Mouse (Mus musculus): ENCODE measurements around the gene Gm15557. TPM values are rescaled to one million over a fixed set of nuclear protein-coding genes. Genes with fewer than 3 reads are reported as not detected.

The Gm15557 gene
- polyA plus RNA-seq, 1 experiment from 2014 or later: not detected

DNA sequence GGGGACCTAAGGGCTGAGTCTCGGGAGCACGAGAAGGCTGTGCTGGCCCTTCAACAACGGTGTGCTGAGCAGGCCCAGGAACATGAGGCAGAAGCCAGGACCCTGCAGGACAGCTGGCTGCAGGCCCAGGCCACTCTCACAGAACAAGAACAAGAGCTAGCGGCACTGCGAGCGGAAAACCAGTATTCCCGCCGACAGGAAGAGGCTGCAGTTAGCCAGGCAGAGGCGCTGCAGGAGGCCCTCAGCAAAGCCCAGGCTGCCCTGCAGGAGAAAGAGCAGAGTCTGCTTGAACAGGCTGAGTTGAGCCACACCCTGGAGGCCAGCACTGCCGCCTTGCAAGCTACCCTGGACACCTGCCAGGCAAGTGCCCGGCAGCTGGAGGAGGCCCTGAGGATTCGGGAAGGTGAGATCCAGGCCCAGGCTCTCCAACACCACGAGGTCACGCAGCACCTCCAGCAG, 51.4 kb downstream of the Gm15557 start:
- ATAC-seq (ENCODE audit: insufficient number of reproducible peaks, insufficient read depth, low FRiP score, low TSS enrichment): no peak
- Histone ChIP-seq H3K36me3 (peaks cover 100% of the 10 kb centered on the region), H3K27ac (no peak overlapping the region), H3K9ac (no peak overlapping the region), H3K4me3 (no peak overlapping the region), H3K9me3 (no peaks in the 10 kb centered on the region), H3K4me2 (replicated peaks) (no peak overlapping the region), H3K4me1 (no peaks in the 10 kb centered on the region), H3K27me3 (no peaks in the 10 kb centered on the region)
- WGBS: 85% methylated on average over 14 of the region's 14 CpGs

Other genes with a start within 250 kb of the Gm15557 start
- gene Trpc4ap, start 248.3 kb upstream of the Gm15557 start, polyA plus RNA-seq (2016; fragmentation: Nextera tagmentation; extraction: Ambion mirVana): 171 and 177 TPM in 2 replicates
- 27.3 and 28.5 TPM in 2 replicates for gene Edem2, start 211.3 kb upstream of the Gm15557 start, polyA plus RNA-seq (2016; fragmentation: Nextera tagmentation; extraction: Ambion mirVana)
- gene Gm17581, start 204.9 kb upstream of the Gm15557 start, polyA plus RNA-seq (2016; fragmentation: Nextera tagmentation; extraction: Ambion mirVana): not detected in 2 replicates
- gene Procr, start 189.6 kb upstream of the Gm15557 start, polyA plus RNA-seq (2016; fragmentation: Nextera tagmentation; extraction: Ambion mirVana): 3.6 TPM in 2 replicates
- 0.61 and 1.1 TPM in 2 replicates for gene Mmp24, start 165.4 kb upstream of the Gm15557 start, polyA plus RNA-seq (2016; fragmentation: Nextera tagmentation; extraction: Ambion mirVana)
- gene BC029722, start 121.3 kb upstream of the Gm15557 start, polyA plus RNA-seq (2016; fragmentation: Nextera tagmentation; extraction: Ambion mirVana): 12.9 and 13.4 TPM in 2 replicates
- 185 and 188 TPM in 2 replicates for gene Eif6, start 113.8 kb upstream of the Gm15557 start, polyA plus RNA-seq (2016; fragmentation: Nextera tagmentation; extraction: Ambion mirVana)
- gene Fam83c, start 105.9 kb upstream of the Gm15557 start, polyA plus RNA-seq (2016; fragmentation: Nextera tagmentation; extraction: Ambion mirVana): 0.36 and 0.38 TPM in 2 replicates
- 61.3 and 71.5 TPM in 2 replicates for gene Uqcc1, start 10.4 kb upstream of the Gm15557 start, polyA plus RNA-seq (2016; fragmentation: Nextera tagmentation; extraction: Ambion mirVana)
- 5.6 and 10.5 TPM in 2 replicates for gene Gdf5, start 4.6 kb downstream of the Gm15557 start, polyA plus RNA-seq (2016; fragmentation: Nextera tagmentation; extraction: Ambion mirVana)
- 33.3 and 35.2 TPM in 2 replicates for gene Cep250, start 15.7 kb downstream of the Gm15557 start, polyA plus RNA-seq (2016; fragmentation: Nextera tagmentation; extraction: Ambion mirVana)
- 2.0 and 2.3 TPM in 2 replicates for gene 6430550D23Rik, start 67.2 kb downstream of the Gm15557 start, polyA plus RNA-seq (2016; fragmentation: Nextera tagmentation; extraction: Ambion mirVana)
- 199 and 220 TPM in 2 replicates for gene Ergic3, start 67.3 kb downstream of the Gm15557 start, polyA plus RNA-seq (2016; fragmentation: Nextera tagmentation; extraction: Ambion mirVana)
- gene Fer1l4, start 112.2 kb downstream of the Gm15557 start, polyA plus RNA-seq (2016; fragmentation: Nextera tagmentation; extraction: Ambion mirVana): 0.05 and 0.08 TPM in 2 replicates
- 6.0 and 6.9 TPM in 2 replicates for gene Spag4, start 124.4 kb downstream of the Gm15557 start, polyA plus RNA-seq (2016; fragmentation: Nextera tagmentation; extraction: Ambion mirVana)
- gene Cpne1, start 171.2 kb downstream of the Gm15557 start, polyA plus RNA-seq (2016; fragmentation: Nextera tagmentation; extraction: Ambion mirVana): 64.9 and 68.6 TPM in 2 replicates
- gene Rbm12, start 171.2 kb downstream of the Gm15557 start, polyA plus RNA-seq (2016; fragmentation: Nextera tagmentation; extraction: Ambion mirVana): 38.7 and 43.0 TPM in 2 replicates
- 16.8 and 17.6 TPM in 2 replicates for gene Gm28036, start 186.4 kb downstream of the Gm15557 start, polyA plus RNA-seq (2016; fragmentation: Nextera tagmentation; extraction: Ambion mirVana)
- 428 and 448 TPM in 2 replicates for gene Romo1, start 203.3 kb downstream of the Gm15557 start, polyA plus RNA-seq (2016; fragmentation: Nextera tagmentation; extraction: Ambion mirVana)
- 30.7 and 34.2 TPM in 2 replicates for gene Nfs1, start 203.5 kb downstream of the Gm15557 start, polyA plus RNA-seq (2016; fragmentation: Nextera tagmentation; extraction: Ambion mirVana)
- gene Rbm39, start 239.5 kb downstream of the Gm15557 start, polyA plus RNA-seq (2016; fragmentation: Nextera tagmentation; extraction: Ambion mirVana): 761 and 773 TPM in 2 replicates